Mouse (Mus musculus): ENCODE results near the gene Fam43a. TPM values are rescaled to one million over a fixed set of nuclear protein-coding genes. Genes with fewer than 3 reads are reported as not detected.

Fam43a gene
- under 1 TPM; 0.42 to 0.79 TPM for polyA plus RNA-seq (2017; shearing (Covaris generic))

DNA sequence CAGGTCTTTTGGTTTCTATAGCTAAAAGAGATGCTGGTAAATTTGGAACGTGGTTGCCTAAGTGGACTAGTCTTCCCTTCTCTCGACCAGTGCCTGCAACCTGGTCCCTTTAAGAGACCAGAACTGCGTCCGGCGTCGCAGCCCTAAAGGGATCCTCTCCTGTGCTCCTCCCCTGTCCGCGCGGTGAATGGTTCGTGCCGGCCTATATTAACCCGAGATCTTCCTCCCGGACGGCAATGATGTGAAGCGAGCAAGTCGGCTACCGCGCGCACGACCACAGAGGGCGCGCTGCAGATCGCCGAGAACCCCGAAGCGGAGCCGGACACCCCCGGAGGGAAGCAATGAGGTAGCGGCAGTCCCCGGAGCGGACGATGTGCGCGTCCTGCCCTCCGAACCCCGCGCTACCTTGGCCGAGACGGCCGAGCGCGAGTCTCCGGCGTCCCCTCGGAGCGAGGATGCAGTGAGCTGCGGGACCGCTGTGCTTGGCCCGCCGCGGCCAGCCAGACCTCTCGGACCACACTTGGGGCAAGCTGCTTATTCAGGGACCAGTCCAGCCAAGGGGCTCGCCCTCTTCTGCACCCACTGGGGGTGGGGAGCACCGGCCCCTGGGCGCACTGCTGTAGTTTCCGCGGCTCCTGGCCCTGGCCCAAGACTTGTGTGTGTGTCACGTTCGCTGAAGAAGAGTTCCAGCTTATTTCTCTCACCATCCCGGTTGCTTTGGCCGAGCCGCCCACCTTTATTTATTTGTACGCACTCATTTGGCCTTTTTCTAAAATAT is at the start of gene Fam43a:
TSS of gene Fam43a (plus strand) at position 233 of the 778 bp plus-strand sequence.
- peak; percentile 78 for ATAC-seq

DNA sequence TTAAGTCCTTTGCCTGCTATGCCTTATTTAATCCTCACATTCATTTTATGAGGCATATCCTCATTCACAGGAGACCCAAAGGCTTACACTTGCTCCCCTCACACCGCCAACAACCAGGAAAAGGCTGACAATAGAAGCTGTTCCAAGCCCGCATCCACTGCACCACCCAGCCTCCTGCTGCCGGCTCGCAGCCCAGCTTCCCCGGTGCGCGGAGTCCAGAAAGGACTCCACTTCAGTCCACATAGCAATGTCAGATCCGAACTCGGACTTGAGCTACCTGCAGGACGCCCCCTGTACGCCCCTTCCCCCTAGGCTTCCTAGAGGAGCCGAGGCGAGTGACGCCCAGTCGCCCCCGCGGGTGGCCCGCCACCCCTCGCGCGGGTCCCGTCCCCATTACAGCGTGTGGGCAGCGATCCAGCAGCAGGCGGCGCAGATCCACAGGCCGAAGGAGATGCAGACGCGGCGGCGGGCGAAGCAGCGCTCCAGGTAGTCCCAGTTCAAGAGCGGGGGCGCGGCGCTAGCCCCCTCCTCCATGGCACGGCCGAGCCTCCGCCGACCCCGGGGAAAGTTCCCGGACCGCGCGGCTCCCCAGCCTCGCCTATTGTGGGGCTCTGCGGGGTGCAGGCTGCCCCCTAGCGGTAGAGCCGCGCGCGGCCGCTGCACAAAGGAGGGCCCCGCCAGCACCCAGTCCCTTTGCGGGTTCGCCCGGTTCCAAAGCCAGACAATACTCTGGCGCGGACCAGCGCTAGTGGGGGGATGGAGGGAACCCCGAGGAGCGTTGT is 49.4 kb upstream of the Fam43a start:
- peak; percentile 84 for ATAC-seq

DNA sequence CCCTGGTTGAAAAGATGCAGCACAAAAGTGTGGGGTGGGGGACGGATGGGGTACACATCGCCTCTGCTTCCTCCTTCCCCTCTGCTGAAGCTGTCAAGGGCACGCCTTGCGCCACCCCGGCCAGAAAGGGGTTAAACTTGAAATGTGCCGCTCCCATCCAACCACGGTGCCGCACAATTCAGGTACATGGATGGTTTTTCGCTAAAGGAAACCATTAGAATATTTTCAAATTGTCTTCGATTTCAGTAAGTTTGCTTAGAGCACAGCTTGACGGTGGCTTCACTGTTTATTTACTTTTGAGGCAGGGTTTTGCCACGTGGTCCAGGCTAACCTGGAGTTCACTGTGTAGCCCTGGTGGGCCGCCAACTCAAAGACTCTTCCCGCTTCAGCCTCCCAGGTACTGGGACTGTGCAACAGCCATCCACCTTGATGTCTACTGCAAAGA is 48.8 kb upstream of the Fam43a start, which contains the start of gene Tmem44:
TSS of gene Tmem44 (minus strand) at position 95 of the 445 bp plus-strand sequence.
- peak; percentile 15 for ATAC-seq

DNA sequence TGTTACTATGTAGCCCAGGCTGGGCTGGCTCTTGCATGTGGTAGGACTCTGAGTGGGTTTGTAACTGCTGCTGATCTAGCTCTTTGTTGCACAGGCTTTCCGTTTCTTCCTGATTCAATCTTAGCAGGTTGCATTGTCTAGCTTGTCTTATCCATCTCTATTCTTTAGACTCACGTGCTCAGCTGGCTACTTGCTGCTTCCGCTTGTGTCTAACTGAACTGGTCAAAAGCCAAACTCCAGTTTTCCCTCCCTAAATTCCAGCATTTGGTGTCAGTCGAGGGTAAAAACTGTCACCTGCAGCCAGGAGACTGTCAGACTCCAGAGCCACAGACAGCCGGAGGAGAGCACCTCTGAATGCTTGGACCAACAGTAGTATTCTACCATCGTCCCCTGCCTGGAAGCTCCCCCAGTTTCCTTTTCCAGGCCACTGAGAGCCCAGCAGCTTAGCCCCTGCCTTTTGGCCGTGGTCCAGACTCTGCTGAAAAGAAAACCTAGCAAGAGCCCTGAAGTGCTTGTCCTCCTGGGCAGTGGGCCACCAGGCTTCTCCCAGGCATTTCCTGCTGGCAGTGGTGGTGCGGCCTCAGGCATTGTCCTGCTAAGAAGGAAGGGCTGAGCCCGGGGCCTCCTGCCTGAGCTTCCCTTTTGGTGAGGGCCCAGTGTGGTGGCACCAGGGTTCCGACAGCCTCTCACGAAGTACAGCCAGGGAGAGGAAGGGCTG is 46.7 kb upstream of the Fam43a start:
- no peak for ATAC-seq

DNA sequence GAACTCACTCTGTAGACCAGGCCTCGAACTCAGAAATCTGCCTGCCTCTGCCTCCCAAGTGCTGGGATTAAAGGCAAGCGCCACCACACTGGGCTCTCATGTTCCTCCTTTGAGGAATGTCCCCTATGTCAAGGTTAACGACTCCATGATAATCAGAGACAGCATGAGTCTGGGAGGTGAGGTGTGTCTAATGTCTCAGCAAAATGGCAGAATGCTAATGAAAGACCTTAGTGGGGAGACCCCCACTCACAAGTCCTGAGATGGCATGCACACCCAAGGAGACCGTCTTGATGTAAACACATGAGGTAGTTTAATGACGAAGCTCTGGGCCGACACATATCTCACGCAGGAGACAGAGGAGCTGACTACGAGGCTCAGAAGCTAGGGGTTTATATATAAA is 45.4 kb upstream of the Fam43a start:
- ATAC-seq = no peak

DNA sequence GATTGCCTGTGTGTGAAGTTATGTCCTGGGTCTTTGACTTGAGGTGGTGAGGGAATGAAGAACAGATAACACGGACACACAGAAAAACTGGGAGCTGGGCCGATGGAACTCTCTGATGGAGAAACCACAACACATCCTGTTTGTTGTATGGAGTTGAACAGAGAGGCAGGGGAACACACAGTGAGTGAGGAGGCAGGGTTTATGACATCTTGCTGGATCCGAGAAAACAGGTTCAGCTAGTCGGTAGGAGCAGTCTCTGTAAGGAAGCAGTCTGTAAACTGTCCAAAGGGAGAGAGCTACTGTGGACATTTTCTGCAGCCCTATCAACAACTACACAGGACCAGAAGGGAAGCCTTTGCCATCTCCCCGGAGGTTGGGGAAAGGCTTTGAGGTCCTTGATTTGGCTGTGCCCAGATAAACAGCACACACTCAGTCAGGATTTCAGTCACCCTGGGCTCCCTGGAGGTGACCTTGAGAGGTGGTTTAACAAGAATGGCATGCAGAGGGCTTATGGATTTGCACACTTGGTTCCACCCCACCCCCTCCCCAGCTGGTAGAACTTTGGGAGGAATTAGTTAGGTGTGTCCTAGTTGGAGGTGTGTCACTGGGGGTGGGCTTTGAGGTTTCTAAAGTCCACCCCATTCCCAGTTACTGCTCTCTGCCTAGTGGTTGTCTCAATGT is 40.1 kb upstream of the Fam43a start:
- no peak for ATAC-seq

DNA sequence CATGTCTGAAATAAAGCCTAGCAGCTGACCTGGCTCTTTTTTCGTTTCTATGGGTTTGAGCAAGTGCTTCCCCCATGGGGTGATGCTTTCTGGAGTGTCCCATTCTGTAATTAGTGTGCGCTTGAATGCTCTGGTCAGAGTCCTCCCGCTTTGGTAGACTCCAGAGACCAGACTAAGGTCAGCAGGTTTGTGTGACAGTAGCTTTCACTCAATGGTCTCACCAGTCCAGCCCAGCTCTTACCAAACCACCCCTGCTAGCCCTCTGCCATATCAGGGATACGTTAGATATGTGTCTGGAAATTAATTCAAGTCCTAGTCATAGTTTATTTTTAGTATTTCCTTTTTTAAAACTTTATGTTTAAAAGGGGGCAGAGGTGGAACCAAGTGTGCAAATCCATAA is 38.9 kb upstream of the Fam43a start:
- ATAC-seq = no peak

DNA sequence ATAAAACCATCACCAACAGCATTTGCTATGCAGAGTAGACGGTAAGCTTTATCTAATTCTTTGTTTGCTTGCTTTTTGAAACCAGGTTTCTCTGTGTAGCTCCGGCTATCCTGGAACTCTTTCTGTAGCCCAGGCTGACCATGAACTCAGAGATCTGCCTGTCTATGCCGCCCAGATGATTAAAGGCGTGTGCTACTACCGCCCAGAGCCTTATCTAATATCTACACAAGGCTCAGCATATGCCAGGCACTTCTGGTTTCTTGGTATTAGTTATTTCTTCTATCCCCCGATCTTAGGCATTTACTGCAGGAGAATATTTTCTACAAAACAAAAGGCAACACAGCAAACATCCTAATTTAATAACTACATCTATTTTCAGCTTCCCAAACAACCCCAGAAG is 33.9 kb upstream of the Fam43a start:
- ATAC-seq = no peak

DNA sequence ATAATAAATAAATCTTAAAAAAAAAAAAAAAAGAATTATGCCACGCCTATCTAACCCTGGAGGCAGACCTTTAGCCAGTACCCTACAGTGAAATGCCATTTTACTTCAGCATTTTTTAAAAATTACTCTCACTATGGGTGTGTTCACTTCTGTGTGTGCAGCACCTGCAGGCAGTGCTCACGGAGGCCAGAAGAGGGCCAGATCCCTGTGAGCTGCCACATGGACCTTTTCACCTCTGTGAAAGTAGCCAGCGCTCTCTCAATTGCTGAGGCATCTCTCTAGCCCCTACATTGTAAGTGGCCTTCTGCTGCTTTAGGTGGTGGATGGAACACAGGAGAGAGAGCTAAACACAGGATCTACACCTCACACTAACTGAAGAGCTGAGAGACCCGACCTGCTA is 29.4 kb upstream of the Fam43a start:
- no peak for ATAC-seq

DNA sequence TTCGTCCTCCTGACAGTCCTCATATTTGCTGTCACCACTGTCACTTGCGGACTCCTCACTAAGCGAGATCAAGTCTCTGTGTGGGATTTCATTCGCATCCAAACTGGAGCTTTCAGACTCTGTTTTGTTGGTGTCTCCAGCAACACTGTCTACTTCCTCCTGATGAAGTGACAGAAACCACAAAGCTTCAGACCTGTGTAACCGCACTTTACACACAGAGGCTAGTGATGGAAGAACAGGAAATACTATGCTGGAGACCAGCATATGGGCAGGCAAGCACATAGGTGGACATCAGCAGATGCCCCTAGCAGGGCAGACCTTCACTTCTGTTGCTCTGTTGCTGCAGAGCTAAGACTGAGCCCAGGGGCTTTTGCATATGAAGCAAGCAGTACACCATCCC is 28.1 kb upstream of the Fam43a start:
- ATAC-seq = no peak

DNA sequence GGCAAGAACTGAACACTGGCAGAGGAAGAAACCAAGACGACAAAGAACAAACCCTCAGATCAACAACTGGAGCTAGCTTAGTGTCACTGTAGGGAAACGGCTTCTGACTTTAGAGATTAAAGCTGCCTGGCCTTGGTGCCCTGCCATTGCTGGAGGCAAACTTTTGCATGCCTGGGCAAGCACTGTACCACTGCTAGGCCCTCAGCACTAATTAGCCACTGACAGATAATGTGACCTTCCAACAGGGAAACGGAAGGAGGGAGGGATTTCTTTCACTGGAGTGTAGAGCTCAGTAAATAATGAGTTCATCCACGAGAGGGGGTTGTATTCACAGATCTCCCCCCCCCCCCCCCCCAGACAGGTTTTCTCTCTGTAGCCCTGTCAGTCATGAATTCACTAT is 27.3 kb upstream of the Fam43a start:
- no peak for ATAC-seq

DNA sequence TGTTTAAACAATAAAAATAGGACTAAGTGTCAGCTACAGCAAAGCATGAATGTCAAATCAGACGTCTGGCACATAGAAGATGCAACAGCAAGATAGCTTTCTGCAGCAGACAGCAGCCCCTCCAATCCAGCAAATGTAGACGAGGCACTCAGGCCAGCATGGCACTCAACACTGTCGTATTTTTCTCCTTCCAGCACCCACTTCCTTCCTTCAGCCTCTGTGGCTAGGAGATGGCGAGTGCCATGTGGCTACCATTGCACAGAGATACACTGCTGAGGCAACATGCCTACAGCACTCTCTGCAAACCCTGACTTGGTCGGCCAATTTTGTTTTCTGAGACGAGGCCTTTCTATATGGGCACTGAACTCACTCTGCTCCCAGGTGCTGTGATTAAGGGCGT is 23.7 kb upstream of the Fam43a start:
- ATAC-seq = no peak

DNA sequence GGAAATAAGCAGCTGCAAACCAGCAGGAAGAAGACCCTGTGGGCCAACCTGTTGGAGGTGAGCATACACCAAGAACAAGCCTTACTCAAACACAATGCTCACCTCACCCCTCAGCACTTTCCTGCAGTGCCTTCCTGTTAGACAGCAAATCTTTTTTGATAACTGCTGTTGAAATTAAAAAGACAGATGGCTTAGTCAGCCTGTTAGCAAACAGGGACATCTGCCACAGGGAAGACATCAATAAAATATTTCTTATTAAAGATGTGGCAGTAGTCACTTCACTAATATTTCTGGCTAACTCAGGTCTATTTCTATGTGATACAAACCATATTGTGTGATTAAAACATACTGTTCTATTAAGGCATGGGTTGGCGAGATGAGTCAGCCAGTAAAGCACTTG is 23.1 kb upstream of the Fam43a start:
- ATAC-seq = no peak

DNA sequence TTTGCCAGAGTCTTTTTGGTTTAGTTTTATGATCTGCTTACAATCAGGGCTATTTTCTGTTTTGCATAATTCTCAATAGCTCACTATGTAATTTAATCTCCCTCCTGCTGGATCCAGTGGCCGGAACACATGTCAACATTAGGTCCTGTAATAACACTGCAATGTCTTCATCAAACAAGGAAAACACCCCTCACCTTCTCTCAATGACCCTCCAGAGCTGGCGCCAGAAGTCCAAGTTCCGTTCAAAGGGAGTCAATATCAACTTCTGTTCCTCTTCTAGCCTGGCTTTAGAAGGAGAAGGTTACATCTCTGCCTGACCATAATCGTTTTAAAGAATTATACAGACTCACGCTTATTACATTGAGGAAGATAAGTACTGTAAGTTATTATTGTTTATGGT is 18.8 kb upstream of the Fam43a start:
- ATAC-seq = no peak

DNA sequence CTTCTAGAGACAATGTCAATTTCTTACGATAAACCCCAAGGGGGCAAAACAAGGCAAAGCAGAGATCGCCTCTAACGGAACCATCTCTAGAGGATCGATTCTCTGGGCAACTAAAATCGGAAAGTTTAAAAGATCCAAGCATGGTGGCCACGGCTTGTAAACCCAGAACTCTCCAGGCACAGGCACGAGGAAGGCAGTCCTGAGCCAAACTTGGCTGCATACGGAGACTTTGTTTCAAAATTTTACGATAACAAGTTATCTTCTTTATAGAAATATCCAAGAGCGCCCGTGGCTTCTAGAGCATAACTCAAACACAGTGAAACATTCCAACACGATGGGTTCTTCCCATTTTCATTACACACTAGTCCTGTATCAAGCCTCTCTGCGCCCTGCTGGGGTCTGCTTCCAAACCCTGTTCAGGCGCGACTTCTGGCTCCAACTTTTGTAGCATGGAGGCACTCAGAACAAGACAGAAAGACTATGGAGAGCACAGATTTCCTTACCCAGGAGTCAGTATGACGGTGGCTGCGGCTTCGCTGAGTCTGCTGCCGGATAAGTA is 12.5 kb upstream of the Fam43a start:
- no peak for ATAC-seq

DNA sequence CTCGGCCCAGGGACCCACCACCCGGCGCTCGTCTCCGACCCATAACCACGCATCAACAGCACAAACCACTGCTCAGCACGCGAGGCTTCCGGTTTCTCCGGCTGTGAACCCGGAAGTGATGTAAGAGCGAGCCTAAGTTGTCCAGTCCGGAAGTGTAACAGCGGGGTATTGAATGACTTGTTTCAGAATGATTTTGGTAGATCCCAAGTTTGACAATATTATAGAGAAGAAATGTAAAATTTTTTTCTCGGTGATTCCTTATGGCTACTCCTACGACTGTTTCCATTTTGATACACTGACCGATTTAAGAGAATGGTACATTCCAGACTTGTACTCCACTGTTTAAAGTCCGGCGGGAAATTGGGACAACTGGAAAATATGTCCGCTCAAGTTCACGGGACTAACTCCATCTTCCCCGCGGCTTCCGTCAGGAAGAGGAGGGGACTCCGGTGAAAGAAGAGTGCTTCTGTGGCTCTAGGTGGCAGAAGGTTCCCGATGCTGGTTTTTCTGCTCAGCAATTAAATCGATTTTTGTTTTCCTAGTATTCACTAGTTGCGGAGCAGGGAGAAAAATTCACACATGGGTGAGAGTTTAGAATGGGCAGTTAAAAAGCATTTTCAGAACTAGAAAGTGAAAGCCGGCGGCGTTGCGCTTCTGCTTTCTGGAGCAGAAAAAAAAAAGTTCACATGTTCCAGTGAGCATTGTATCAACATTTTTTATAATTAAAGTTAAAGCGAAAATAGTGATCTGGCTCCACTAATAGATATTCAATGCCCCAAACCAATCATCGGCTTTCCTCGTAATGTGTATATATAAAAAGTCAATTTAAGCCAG is 11.8 kb upstream of the Fam43a start, which contains the start of gene Lsg1:
TSS of gene Lsg1 (minus strand) at position 99 of the 834 bp plus-strand sequence.
- ATAC-seq = peak; percentile 98

DNA sequence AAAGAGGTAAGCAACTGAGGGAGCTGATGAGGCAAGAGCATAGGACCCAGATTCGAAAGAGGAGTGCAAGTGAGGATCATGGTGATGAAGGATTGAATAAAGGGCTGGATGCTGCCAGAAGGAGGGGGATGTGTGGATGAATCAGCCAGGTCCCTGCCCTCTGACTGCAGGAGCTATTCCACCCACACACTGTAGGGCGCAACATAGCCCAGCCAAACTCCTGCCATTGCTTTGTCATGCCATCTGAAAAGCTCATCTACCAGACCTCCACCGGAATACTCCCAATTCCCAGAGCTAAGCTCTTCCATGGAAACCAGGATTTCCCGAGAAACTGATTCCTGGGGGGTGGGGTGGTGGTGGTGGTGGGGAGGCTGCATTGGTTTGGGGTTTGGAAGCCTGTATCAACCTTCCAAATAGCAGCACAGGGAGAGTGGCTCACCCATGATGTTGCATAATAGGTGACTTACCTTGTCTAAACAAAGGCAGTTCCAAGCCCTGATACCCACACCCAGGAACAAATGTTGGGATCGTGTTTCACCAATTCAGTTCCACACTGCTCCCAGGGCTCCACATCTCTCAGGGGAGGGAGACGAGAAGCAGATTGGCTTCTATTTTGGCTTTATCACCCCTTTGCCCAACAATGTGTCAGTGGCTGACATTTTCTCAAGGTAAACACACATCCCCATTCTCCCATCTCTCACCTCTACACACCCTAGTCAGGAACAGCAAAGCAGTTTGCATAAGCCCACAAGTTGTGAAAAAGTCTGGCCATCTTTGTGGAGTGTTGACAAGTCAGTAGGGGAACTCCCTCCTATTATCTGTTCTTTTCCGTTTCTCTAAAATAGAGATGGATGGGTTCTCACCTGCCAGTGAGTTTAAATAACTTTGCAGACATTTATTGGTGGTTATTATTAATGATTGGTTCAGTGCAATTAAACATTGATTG is 9.0 kb upstream of the Fam43a start:
- no peak for ATAC-seq

DNA sequence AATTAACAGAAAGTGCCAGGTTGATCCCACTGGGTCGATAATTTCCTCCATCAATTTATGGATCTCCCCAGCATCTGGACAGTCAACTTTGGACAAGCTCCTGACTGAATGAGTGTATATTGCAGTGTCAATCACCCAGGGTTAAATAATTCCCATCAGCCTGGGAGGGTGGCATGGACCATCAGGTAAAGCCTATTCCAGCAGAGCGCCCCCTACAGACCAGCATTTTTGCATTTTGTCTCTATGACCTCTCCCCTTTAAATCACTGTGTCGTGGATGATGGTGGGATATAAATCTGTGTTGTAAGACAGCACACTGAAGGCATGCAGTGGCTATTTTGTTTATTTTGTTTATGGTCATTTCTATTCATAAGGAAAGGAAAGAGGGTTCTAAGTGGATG is 7.5 kb upstream of the Fam43a start:
- ATAC-seq = no peak

DNA sequence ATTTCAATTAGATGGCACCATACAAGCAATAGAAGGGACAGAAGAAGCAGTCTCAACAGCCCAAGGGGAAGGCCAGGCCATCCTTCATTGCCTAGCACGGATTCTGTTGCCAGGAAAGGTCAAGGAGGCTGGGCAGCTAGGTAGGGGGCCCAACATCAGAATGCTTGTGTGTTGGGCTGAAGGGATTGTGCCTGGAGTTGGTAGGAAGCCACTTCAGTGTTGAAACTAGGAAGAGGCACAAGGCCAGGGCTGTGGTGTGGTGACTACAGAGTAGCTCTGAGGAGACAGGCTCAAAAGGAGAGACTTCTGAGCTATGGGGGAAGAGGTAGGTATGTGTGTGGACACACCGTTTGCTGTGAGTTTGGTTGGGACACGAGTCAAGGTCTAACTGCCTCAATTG is 4.2 kb upstream of the Fam43a start:
- no peak for ATAC-seq

All from activated CD4-positive, CD25-positive, alpha-beta regulatory T cell, adult 4 months (primary cell).